ENCODE assay signal across 26 mouse cellular contexts in the genomic region with DNA sequence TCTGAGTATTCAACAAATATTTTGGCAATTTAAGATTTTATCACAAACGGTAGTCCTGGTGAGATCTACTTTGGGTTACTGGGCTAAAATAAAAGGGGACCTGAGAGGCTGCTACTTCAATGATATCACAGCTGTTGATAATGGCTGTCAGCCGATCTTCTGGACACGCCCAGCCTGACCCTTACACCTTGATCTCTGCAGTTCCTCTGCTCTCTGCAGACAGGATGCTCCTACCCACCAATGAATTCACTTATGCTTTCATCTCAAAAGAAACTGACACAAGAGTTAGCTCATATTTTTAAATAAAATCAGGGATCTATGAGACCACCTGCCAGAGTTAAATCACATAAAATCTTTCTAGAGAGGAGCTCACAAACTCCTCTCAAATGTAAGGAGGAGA.
A peak's percentile ranks its signal among the peaks of the same experiment; 100 is the strongest.
DNase-seq lines count a peak whose midpoint lies in the region; ATAC-seq and TF ChIP-seq lines count a peak whose summit lies in the region.
"Had no signal": no experiment of that assay in that cellular context is flagged by ENCODE, and none has a peak within 500 bp of the region (broad histone marks: within the 10 kb centered on the region; RNA-seq: fewer than 3 reads in every experiment).

No protein-coding gene starts in this region.

- H3K27ac ChIP-seq in left cerebral cortex, adult 2 months: 0 out of 2 replicates have a peak overlapping the region, but pooled peaks have one; percentile 28
- no peak overlapping the region for H3K27ac ChIP-seq in liver, postnatal 0 days (ENCODE audit: low read depth)
- no peak overlapping the region for H3K27ac ChIP-seq in midbrain, embryonic 10.5 days (replicated peaks)
- H3K27ac ChIP-seq: embryonic facial prominence, embryonic 12.5 days; embryonic facial prominence, embryonic 15.5 days; forebrain, embryonic 15.5 days; hindbrain, embryonic 10.5 days; hindbrain, embryonic 13.5 days had no signal

- H3K4me2 ChIP-seq in liver, postnatal 0 days (ENCODE audit: low read depth, low read length): no peak overlapping the region
- H3K4me2 ChIP-seq: embryonic facial prominence, embryonic 12.5 days; embryonic facial prominence, embryonic 15.5 days; forebrain, embryonic 15.5 days; heart, embryonic 11.5 days; hindbrain, embryonic 13.5 days had no signal

- DNase-seq in left cerebral cortex, adult 2 months (ENCODE audit: extremely low spot score in 1 of 2, low spot score in 2 of 2): no peak
- no peak for DNase-seq in left cerebral cortex, adult 11 months (ENCODE audit: low spot score)
- peak; percentile 54 for DNase-seq in T-cell, adult 2 months (ENCODE audit: low spot score)
- DNase-seq in MN1 (ENCODE audit: low spot score): no peak
- DNase-seq in liver, postnatal 0 days: no peak
- DNase-seq in midbrain, embryonic 10.5 days (ENCODE audit: low spot score): no peak
- DNase-seq: adrenal gland, postnatal 10 days; adrenal gland, postnatal 36 days; B cell, adult 2 months; cerebellum, adult 18-20 months; cerebellum, adult 9-10 months; cerebellum, postnatal 14 days; gastrocnemius, postnatal 10 days; gastrocnemius, postnatal 36 days; heart, postnatal 36 days had no signal

- H3K27me3 ChIP-seq in liver, postnatal 0 days (ENCODE audit: insufficient read depth, low read length): no peaks in the 10 kb centered on the region
- H3K27me3 ChIP-seq in midbrain, embryonic 10.5 days (ENCODE audit: low read depth, poor library complexity, severe bottlenecking): no peaks in the 10 kb centered on the region
- H3K27me3 ChIP-seq: CH12.LX; embryonic facial prominence, embryonic 12.5 days; embryonic facial prominence, embryonic 15.5 days; forebrain, embryonic 15.5 days; hindbrain, embryonic 13.5 days had no signal

- intact Hi-C loops in left cerebral cortex, adult 2 months (cut with DNase I): no loop called here

- peaks cover 23% of the 10 kb centered on the region for H3K36me3 ChIP-seq in liver, postnatal 0 days (replicated peaks; ENCODE audit: insufficient read depth, low read length)
- H3K36me3 ChIP-seq in midbrain, embryonic 10.5 days: peaks cover 26% of the 10 kb centered on the region

- TF ChIP-seq EP300 in liver, postnatal 0 days (IDR thresholded peaks at IDR 0.05; ENCODE audit: low read depth): no peak

- H3K9me3 ChIP-seq in liver, postnatal 0 days (ENCODE audit: low read length): no peaks in the 10 kb centered on the region
- H3K9me3 ChIP-seq in midbrain, embryonic 10.5 days (replicated peaks): no peaks in the 10 kb centered on the region
- H3K9me3 ChIP-seq: embryonic facial prominence, embryonic 12.5 days; embryonic facial prominence, embryonic 15.5 days; forebrain, embryonic 15.5 days; G1E; hindbrain, embryonic 10.5 days; hindbrain, embryonic 13.5 days had no signal

- ATAC-seq in inflammation-experienced regulatory T-cells, adult 6 months: peak; percentile 37
- no peak for ATAC-seq in liver, postnatal 0 days
- ATAC-seq: forebrain, embryonic 15.5 days; hindbrain, embryonic 16.5 days; intestine, postnatal 0 days had no signal

- WGBS in liver, postnatal 0 days (ENCODE audit: insufficient replicate concordance): 72% methylated on average over 3 of the region's 3 CpGs
- whole genome bisulfite sequencing in midbrain, embryonic 10.5 days: 93% methylated on average over 3 of the region's 3 CpGs

- H3K9ac ChIP-seq in liver, postnatal 0 days (replicated peaks): no peak overlapping the region
- H3K9ac ChIP-seq: embryonic facial prominence, embryonic 12.5 days; embryonic facial prominence, embryonic 15.5 days; forebrain, embryonic 15.5 days; hindbrain, embryonic 13.5 days had no signal

- no peak overlapping the region for H3K4me3 ChIP-seq in left cerebral cortex, adult 2 months
- no peak overlapping the region for H3K4me3 ChIP-seq in liver, postnatal 0 days (ENCODE audit: low read depth, low read length)
- H3K4me3 ChIP-seq in midbrain, embryonic 10.5 days: no peak overlapping the region
- H3K4me3 ChIP-seq: embryonic facial prominence, embryonic 12.5 days; embryonic facial prominence, embryonic 15.5 days; forebrain, embryonic 15.5 days; hindbrain, embryonic 10.5 days; hindbrain, embryonic 13.5 days had no signal

- no peaks in the 10 kb centered on the region for H3K4me1 ChIP-seq in liver, postnatal 0 days (ENCODE audit: insufficient read depth)
- no peaks in the 10 kb centered on the region for H3K4me1 ChIP-seq in midbrain, embryonic 10.5 days
- H3K4me1 ChIP-seq: embryonic facial prominence, embryonic 12.5 days; embryonic facial prominence, embryonic 15.5 days; forebrain, embryonic 15.5 days; hindbrain, embryonic 10.5 days; hindbrain, embryonic 13.5 days had no signal

- no peak for TF ChIP-seq CTCF in left cerebral cortex, adult 2 months (IDR thresholded peaks at IDR 0.05)
- no peak for TF ChIP-seq CTCF in liver, postnatal 0 days (IDR thresholded peaks at IDR 0.05; ENCODE audit: low read depth)
